Mouse (Mus musculus) cerebellum, postnatal 4 days (tissue): ENCODE results near the gene Aldh1a3.
A peak's percentile ranks its signal among the peaks of the same experiment; 100 is the strongest.

Source experiments
- DNase-seq, 2 experiments: peaks; one replicate each; pipeline ENCODE4 v3.0.0; 2022; ENCODE audit warnings: low spot score in 2 of 2, mixed read lengths in 1 of 2

The Aldh1a3 gene

DNA sequence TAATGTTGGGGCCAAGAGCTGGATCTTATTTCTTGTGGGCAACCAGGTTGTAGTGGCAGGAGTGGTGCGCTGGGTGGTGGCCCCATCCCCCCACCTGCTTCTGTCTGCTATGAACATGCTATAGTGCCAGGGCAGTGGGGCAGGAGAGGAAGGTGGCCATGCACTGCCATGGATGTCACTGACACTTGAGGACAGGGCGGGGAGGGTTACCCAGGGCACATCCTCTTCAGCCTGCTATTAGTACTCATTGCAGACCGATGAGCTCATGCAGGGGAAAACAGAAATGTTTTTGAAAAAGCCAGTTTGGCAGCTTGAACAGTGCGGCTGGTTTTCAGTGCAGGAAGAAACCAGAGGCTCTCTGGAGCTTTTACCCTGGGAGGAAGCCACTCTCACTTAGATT, 10.5 kb downstream of the Aldh1a3 start:
- DNase-seq, result no peak

DNA sequence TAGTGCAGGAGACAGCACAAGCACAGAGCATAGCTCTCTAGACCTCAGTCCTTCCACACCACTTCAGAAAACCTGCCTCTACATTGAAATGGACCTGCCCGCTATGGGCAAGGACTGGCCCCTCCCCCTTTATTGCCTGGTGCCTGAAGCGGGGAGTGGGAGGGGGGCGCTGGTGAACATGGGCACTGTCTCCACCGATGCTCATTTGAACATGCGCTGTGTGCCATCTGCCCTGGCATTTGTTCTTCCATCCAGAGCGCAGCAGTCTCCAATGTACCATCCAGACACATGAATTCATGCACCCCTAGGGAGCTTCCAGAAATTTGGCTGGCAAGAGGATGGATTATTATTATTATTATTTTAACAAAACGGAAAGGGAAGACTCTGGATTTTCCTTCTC, 14.2 kb downstream of the Aldh1a3 start:
- peak in 1 of 2 experiments; percentile 22 for DNase-seq

DNA sequence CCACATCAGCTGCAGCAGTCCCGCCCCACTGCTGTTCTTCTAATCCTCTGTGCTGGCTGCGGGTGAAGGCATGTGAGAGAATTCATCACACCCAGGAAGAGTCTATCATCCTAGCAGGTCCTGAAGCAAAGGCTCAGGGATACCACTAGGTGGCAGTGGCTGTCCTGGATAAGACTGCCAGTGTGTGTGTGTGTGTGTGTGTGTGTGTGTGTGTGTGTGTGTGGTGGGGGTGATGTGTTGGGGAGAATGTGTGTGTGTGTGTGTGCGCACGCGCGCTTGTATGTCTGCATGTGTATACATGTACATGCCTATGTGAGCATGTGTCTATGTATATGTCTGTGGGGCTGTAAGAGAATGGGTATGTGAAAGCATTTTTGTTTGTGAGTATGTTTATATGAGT, 17.9 kb downstream of the Aldh1a3 start:
- peak in 1 of 2 experiments; percentile 53 for DNase-seq

DNA sequence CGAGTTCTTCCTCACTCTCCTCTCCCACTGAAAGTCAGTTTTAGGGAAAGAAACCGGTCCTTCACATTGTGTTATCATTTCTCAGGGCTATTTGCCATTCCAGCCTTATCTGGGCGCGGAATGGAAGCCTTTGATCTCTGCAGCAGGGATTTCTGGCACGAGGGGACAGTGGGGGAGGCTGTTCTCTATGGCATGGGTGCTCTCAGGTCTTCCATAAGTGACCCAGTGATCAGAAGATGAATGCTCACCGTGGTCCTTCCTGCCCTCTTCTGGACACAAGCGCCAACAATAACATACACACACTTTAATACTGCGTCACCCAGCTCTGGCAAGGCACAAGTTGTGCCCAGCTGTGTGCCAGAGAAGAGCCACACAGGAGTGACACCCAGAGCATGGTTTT, 20.3 kb downstream of the Aldh1a3 start:
- no peak for DNase-seq

DNA sequence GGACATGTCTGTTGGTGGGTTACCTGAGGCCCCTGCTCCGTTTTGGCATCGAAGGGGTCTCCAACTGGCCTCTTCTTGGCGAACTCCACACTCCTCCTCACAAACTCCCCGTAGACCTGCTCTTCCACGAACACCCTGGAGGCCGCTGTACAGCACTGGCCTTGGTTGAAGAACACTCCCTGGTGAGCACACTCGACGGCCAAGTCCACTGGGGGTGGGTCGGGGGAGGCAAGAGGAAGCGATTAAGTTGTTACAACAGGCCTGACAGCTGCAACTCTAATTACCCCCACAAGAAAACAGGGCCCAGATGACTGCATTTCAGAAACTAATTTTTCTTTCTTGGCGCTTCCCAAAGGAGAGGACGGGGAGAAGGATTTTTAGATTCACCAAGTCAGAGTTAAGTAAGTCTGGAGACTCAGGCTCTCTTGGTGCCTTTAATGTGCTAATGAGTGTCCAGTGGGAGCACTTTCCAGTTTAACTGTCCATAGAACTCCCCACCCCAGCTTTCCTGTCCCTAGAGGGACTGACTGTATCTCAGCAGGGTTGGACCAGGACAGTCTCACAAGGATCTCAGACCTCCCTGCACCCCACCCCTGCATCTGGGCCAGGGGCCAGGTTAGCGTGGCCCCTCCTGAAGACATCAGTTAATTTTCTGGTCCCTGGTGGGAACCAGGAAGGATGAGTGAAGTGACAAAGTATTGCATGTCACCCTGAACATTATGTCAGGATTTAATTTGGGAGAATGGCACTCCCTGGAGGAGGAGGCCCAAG, 21.2 kb downstream of the Aldh1a3 start:
- DNase-seq, result no peak

DNA sequence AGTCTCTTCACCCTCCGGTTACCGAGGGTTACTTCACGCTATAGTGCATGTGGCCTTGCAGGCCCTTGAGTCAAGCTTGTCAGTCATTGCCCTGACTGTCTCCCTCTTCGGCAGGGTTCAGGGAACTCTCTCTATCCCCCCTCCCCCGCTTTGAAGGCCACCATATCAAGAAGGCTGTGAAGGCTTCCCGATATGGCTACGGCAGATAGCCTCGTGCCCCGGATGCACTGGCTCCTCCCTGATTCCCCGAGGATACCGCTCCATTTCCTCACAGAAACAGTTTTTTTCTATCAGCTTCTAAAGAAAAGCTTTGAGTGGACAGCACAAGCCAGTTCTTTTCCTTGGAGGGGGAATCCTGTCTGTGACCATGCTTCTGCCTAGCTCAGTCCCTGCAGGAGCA, 21.8 kb downstream of the Aldh1a3 start:
- no peak for DNase-seq

DNA sequence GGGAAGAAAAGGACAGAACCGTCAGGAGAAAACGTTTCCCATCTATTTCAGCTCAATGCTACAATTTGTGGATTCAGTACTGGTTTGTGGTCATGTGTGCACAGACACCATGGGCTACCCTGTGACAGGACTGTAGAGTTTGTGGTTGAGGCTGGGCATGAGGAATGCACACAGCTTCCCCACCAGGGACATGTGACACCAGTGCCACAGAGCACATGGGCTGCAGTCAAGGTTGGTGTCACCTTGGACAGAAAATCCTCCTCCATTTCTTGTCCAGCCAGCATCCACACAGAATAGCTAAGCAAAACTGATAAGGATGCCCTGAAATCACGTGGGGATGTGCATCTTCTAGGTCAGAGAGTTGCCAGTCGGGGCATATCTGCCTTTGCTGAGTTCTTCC, 22.5 kb downstream of the Aldh1a3 start:
- no peak for DNase-seq

DNA sequence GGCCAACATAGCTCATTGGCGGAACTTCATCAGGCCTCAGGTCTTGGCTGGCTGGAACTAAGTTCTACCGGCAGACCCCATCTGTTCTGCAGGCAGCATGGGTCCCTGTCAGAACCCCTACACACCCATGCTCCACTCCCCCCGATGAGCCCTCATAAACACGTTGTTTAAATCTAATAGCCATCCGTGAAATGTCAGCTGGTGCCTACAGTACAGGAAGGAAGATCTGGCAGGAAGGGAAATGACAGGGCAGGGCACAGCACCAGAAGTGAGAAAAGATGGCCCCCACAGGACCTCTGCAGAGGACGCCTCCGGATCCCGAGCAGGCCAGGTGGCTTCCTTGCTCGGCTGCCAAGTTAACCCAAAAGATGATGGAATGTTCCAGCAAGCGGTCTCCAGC, 23.2 kb downstream of the Aldh1a3 start:
- DNase-seq, result no peak

DNA sequence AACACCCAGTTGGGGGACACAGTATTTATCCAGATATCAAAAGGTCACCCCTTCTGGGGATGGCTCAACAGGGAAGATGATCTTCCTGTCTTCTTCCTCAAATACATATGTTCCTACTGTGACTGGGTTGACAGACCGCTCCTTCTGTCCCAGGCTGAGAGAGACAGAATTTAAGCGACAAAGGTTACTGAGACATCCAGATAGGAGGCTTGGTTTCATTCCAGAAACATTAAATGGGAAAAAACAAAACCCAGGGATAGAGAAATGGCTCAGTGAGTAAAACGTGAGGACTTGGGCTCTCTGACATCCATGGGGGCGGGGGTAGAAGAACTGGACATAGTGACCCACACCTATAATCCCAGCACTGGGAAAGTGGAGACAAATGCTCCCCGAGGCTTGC, 24.4 kb downstream of the Aldh1a3 start:
- no peak for DNase-seq

DNA sequence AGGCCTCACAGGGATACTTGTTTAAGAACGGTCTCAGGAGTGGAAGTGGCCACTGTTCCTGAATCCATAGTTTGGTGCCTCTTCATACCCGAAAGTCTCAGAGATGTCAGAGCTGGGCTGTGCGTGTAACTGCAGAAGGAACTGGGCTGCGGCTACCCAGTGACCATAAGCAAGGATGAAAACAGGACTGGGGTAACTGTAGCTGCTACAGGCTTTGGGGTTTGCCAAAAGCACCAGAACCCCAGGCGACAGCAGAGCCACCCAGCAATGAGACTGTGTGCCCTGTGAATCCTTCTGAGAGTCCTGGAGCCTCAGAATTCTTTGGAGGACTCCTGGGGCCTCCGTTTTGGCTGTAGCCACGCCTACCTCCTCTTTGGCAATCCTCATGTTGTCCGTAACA, 25.7 kb downstream of the Aldh1a3 start:
- no peak for DNase-seq

DNA sequence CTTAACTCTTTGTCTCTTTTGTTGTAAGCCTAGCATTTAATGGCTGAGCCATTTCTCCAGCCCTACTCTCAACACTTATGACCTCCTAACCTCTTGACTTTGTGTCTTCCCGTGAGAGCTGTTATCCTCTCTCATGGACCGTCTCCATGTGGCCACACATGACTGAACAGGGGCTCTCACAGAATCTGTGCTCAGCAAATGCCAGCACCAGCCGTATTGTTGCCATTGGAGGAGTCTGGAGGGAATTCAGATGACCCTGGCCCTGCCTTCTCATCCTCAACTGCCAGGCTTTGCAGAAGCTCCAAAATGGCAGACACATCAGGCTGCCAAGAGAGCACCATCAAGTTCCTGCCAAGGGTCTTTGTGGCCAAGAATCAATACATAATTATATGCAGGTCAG, 30.0 kb downstream of the Aldh1a3 start:
- no peak for DNase-seq

DNA sequence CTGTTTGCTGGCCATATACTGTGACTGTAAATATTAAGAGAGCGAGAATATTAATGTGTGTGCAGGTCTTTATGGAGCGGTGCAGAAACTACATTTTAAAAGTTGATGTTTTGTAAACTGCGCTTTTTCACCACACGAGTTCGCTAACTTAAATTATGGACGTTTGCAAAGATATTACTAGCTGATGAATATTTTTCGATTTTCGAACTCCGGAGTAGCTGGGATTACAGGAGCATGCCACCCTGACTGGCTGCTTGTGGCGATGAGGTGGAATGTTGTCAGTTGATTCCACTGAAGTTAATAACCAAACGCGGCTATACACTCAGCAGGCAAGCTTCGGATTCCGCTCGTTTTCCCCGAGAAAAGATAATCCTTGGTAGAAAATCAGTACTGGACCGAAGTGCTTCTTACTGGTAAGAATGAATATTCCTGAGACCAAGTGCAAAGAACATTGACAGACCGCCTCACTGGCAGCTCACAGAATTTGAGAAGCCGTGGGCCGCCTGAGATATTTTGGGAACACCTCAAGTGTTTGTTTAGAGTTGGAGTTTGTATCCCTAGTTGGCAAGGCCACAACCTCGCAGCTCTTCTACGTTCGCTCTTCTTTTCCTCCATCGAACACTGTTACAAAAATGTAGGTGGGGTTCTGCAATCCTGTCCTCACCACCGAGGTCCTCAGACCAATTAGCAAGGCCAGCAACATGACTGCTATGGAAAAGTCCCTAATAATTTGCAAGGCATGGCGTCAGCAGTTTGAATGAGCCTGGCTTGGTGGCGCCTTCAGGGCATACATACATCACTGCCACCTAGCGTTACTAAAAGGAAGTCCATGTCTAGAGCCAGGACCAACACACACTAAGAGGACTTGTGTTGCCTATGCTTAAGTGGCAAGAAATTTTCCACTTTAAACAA, 38.4 kb downstream of the Aldh1a3 start:
- DNase-seq, result peak in 1 of 2 experiments; percentile 44

DNA sequence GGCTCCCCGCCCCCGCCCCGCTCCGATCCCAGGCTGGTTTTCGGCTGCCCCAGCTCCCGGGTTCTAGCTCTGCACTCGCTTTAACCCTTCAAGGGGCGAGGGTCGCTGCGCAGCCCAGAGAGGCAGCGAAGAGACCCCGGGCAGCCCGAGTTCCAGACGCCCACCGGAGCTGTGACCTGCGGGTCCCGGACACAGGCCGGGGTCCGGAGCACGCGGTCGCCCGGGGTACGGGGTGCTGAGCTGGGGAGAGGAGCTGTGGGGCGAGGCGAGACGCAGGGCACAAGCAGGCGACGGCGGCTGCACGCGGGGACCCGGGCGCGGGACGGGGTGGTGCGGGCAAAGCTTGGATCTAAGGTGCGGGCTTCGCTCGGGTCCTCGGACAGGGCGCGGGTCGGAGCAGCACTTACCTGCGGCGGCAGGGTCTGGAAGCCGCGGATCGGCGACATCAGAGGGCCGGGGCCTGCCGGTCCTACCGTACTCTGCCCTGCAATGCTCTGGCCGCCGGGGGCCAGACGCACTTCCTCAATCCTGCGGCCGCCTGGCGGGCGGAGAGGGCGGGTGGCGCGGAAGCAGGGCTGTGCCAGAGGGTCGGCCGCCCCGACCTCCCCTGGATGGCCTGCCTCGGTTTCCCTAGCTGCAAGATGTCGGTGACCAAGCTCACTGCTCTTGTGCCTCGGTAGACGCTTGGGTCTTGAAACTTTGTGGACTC, 39.4 kb downstream of the Aldh1a3 start, which contains the start of gene Lrrk1:
Gene Lrrk1 (minus strand): TSS at position 538 of the 709 bp plus-strand sequence.
- DNase-seq, result peak in 1 of 2 experiments; percentile 28

DNA sequence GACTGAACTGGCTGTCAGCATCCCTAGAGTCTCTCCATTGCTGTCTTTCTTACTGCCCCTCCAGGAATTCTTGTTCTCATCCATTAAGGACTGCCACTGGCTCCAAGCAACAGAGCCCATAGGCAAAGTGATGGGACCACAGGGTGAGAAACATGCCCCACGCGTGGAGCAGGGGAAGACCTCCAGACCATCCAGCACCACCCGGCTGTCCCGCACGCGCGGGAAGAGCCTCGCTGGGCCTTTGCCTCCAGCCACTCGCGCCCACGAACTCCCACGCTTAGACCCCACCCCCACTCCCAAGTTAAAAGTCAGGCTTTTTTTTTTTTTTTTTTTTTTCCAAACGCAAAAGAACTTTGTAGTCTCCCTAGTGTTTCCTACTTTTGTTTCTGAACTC, 39.9 kb downstream of the Aldh1a3 start:
- no peak for DNase-seq

DNA sequence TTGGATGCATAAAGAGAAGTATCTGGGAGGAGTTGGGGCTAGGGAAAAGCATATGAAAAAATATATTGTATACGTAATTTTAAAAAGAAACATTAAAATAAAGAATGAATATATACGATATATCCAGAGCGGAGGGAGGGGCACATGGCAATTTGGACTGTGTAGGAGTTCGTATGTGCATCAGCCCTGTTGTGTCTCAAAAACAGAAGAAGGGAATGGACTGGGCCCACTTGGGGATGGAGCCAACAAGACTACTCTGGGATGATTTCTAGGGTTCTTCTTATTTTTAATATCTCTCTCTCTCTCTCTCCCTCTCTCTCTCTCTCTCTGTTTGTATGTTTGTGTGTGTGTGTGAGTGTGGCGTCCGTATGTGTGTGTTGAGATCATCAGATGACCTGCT, 40.9 kb downstream of the Aldh1a3 start:
- DNase-seq, result no peak

DNA sequence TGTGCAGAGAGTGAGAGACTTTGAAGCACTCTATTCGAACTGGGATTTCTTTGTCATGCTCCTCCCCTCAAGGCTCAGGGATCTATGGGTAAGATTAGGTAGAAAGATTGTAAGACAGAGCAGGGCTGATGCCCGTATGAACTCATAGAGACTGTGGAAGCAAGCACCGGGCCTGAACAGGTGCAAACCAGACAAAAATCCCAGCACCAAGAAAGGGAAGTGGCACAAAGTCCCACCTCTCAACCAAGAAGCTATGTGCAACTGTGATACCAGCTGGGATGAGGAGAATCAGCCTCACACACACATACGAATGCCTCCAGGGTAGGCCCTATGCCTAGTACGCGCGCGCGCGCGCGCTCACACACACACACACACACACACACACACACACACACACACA, 41.5 kb downstream of the Aldh1a3 start:
- DNase-seq, result no peak

DNA sequence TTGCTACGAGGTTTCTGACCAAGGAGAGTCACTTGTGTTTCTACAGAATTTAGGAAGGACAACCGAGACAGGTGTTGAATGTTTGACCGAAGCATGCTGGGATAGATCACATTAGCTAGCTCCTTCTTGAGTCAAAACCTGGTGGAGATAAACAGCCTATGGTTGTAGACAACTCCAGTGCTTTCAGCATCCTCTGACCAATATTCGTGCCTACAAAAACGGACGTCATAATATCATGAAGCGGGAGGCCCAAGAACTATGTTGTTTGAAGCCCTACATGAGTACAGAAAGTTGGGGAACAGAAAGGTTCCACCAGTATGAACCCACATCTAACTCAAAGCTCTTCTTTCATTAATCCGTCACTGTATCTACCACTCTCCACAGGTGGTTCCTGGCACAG, 42.4 kb downstream of the Aldh1a3 start:
- no peak for DNase-seq

DNA sequence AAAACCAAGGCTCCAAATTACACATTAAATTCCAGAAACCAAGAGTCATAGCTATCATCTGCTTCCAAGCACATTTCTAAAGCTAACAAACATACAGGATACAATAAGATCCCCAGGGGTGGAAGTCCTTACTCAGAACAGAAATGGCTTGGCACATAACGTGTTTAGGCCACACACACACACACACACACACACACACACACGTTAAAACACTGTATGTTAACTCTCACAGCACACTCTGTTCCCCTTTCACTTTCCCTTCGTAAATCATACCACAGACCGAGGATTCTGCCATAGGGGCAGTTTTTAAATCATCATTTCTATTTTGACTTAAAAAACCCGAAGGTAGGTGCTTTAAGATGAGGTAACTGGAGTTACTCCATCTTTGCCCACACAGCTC, 43.1 kb downstream of the Aldh1a3 start:
- no peak for DNase-seq

DNA sequence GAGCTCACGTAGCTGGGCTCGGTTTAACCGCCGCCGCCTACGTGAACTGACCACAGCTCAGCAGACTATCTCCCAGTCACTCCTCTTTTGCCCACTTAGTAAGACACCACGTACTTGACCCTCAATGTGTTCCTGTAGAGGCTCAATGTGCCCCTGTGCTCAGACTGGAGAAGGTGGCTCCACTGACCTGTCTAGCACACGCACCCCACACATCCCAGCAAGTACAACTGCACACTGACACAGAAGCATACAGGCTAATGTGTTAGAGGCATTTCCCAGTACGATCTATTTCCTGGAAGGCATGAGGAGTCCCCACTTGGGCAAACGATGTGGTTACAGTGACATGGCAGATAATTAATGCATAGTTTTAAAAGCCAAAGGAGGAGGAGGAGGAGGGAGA, 50.8 kb downstream of the Aldh1a3 start:
- no peak for DNase-seq

DNA sequence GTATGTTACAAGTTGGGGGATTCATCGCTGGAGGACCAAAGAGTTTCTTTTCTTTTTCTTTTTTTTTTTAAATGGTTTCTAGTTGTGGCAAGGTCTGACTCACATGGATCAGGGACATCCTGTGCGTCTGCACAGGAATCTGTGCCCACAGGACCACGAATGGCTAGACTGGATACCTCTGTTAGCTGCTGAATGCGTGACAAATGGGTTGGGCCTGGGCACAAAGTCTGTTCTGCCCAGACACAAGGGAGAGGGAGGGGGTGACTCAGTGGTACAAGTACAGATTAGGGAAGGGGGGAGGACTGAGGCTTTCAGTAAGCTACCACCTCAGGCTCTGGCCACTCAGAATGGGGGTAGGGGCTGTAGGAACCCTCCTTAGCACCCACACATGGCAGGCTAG, 51.6 kb downstream of the Aldh1a3 start:
- no peak for DNase-seq

DNA sequence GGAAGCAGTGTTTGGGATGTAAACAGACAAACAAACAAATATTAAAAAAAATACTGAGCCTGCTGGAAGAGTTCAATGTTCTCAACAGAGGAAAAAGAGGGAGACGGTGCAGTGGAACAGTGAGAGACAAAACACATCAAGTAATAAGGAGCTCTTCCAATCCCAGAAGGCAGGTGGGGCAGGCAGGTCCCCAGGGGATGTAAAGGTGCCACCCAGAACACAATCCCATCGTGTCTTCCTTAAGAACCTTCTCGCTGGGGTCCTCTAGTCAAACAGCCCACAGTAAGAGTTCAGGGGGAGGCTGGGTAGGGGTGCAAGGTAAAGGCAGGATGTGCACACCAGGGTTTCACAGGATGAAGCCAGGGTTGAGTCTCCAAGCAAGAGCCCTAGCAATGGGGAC, 53.9 kb downstream of the Aldh1a3 start:
- DNase-seq, result no peak

DNA sequence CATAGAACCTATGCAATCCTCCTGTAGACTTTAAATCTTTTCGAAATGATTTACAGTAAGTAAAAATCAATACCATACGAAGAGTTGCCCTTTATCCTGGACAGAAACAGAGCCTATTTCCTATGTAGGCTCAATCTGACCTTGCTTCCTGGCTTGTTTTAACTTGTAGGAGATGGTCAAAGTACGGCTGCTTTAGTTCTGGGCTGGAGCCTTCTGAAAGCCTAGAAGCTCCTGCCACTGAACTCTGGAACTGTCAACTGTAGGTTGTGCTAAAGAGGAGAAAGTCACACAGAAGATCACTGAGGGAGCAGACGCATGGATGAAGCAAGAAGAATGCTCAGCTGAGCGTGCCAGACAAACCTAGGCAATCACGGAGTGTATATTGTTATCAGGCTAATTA, 56.3 kb downstream of the Aldh1a3 start:
- no peak for DNase-seq
